Mouse (Mus musculus) heart, postnatal 25 days (tissue): Measurements from ENCODE around the gene Txndc12. TPM values are rescaled to one million over a fixed set of nuclear protein-coding genes. Genes with fewer than 3 reads are reported as not detected.
A peak's percentile ranks its signal among the peaks of the same experiment; 100 is the strongest.

ENCODE experiments used
- DNase-seq: peaks from one replicate; pipeline ENCODE4 v3.0.0; 2022; ENCODE audit warnings: low spot score
- intact Hi-C: fragments of 180-260 bp; cut with DNase I; formaldehyde crosslinking; loops from one replicate; pipeline ENCODE4 v1.15.1; 2025
- total RNA-seq, 2 experiments: library from RNA; stranded (reverse); gene quantifications; 2 replicates each; pipeline ENCODE4 v1.2.3; 2021

Txndc12 gene
- total RNA-seq, 2 experiments from 2014 or later = 31.2 to 35.1 TPM

GRCm38 (mm10) chr4:108841920-108842578 lies 7.6 kb downstream of the Txndc12 start:
- intact Hi-C loops = loop anchor here (10.0 kb wide), 1 partner anchor 443 kb away; the partner anchor contains the start of gene Eps15
- no peak for DNase-seq

DNA sequence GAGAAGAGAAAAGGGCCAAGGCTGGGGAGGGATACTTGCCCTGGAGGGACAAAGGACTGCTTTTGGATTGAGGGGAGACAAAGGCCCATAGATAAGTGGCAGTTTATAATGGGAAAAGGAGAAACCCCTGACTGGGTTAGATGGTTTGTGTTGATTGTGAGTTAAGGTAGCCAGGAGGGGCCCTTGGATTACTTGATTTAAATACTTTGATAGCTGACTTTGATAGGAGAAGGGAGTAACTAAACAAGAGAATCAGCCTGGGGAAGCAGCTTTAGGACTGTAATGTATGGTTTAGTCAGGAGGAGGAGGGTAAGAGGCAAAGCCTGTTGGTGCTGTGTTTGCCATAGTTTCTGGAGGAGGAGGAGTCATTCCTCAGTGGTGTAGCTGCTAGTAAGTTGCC lies 8.9 kb downstream of the Txndc12 start:
- intact Hi-C loops = loop anchor here (10.0 kb wide), 1 partner anchor 441 kb away; the partner anchor contains the start of gene Eps15

DNA sequence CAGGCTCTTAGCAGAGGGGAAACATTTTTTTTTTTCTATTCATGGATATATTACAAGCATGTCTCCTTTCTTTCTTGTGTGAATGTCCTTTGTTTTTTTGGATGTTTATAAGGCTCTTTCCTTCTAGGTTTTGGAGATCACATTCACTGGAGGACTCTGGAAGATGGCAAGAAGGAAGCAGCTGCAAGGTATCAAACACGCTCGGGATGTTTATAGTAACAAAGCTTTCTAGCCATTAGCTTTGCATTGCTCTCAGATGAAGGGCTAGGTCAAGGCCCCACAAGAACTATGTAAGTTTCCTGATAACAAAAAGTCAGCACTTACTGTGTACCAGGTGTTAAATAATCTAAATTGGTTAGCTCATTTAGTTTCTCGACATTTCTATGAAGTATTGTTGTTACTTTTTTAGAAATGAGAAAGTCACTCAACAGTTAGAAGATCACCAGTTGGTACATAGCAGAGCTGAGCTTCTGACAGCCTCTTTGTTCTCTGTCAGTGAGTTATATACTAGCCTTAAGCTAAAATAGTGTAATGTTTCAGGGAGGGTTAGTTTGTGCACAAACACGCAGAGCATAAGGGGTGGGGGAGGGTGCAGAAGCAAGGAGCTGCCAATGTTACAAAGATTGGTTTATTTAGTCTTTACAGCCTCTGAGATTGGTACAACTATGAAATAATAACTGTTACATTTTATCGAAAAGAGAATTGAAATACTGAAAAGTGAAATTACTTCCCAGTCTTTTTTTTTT lies 11.6 kb downstream of the Txndc12 start:
- intact Hi-C loops = loop anchor here (10.0 kb wide), 1 partner anchor 439 kb away; the partner anchor contains the start of gene Eps15
- no peak for DNase-seq

More for the DNA sequence above, 8.9 kb downstream of the Txndc12 start:
- DNase-seq = no peak

DNA sequence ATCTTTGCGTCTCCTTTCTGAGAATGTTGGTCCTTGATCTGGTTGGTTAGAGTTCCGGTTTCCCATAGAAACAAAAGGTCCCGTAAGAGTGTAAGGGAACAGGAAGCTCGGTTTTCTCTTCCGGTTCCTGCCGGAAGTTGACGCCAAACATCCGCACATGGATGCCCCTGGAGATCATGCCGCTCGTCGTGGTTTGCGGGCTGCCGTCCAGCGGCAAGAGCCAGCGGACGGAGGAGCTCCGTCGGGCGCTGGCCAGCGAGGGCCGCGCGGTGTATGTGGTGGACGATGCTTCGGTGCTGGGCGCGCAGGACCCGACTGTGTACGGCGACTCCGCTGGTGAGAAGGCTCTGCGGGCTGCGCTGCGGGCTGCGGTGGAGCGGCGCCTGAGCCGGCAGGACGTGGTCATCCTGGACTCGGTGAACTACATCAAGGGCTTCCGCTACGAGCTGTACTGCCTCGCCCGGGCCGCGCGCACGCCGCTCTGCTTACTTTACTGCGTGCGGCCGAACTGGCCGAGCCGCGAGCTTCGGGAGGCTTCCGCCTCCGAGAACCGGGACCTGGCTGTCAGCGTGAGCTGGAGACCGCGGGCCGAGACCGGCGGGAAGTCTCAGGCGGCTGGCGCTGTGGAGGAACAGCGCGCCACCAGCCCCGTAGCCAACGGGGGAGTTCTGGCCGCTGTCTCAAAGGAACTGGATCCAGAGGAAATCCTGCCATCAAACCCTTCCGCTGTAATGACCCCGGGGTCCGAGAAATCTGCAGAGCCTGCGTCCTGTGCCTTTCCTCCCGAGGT lies 13.5 kb downstream of the Txndc12 start, which contains the start of gene Kti12:
Kti12 (plus strand) TSS at position 71 of the 790 bp plus-strand sequence.
- peak; percentile 71 for DNase-seq
- intact Hi-C loops = loop anchor here (2.0 to 10.0 kb wide), 2 partner anchors 13 to 437 kb away; partner anchors contain the start of genes Eps15 and Txndc12

DNA sequence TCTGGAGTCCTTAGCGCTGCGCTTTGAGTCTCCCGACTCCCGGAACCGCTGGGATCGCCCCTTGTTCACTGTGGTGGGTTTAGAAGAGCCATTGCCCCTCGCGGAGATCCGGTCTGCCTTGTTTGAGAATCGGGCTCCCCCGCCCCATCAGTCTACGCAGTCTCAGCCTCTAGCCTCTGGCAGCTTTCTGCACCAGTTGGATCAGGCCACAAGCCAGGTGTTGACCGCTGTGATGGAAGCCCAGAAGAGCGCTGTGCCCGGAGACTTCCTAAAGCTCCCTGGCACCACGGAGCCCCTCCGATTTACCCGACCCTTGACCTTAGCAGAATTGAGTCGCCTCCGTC lies 14.1 kb downstream of the Txndc12 start, which contains the start of gene A730015C16Rik:
A730015C16Rik (minus strand) TSS at position 115 of the 344 bp plus-strand sequence.
- no peak for DNase-seq

GRCm38 (mm10) chr4:108866806-108867205 lies 32.4 kb downstream of the Txndc12 start:
- intact Hi-C loops = no loop called here
- DNase-seq = no peak

More for the DNA sequence above, 14.1 kb downstream of the Txndc12 start, which contains the start of gene A730015C16Rik:
- intact Hi-C loops = loop anchor here (2.0 to 10.0 kb wide), 2 partner anchors 14 to 436 kb away; partner anchors contain the start of genes Eps15 and Txndc12

- peak; percentile 8 for DNase-seq
- intact Hi-C loops = loop anchor here (1.0 to 5.0 kb wide), 3 partner anchors 106 to 295 kb away; no protein-coding TSS in a partner anchor
Observed at GRCm38 (mm10) chr4:108869730-108870374, 35.5 kb downstream of the Txndc12 start.

- intact Hi-C loops = loop anchor here (5.0 kb wide), 1 partner anchor 164 kb away; no protein-coding TSS in a partner anchor
- no peak for DNase-seq
Observed at GRCm38 (mm10) chr4:108873746-108874145, 39.3 kb downstream of the Txndc12 start.

- no peak for DNase-seq
- intact Hi-C loops = no loop called here
Observed at GRCm38 (mm10) chr4:108877901-108878300, 43.5 kb downstream of the Txndc12 start.

- peak; percentile 3 for DNase-seq
Observed at GRCm38 (mm10) chr4:108878963-108879822, 44.8 kb downstream of the Txndc12 start, which contains the start of gene Rab3b. Gene Rab3b, plus strand, starts transcription at chr4:108879063.

DNA sequence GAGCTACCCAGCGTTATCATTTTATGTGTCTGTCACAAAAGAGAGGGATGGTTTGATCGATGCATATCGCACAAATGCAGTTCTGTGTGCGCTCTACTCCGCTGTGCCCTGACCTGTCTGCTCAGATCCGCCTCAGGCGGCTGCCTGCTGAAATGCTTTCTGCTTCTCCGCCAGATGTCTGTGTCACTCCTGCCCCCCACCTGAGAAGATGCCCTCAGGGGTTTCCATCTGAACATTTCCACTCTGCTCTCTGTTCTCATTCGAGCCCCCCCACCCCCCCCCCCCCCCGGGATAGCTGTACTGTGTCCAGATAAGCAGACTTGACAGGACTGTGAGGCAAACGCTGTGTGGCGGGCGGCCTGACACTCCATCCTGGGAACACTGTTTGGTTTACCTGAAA lies 49.4 kb downstream of the Txndc12 start:
- intact Hi-C loops = no loop called here
- no peak for DNase-seq

More at GRCm38 (mm10) chr4:108878963-108879822, 44.8 kb downstream of the Txndc12 start, which contains the start of gene Rab3b:
- intact Hi-C loops = no loop called here

- intact Hi-C loops = no loop called here
- DNase-seq = no peak
Observed at GRCm38 (mm10) chr4:108887456-108887855, 53.1 kb downstream of the Txndc12 start.

DNA sequence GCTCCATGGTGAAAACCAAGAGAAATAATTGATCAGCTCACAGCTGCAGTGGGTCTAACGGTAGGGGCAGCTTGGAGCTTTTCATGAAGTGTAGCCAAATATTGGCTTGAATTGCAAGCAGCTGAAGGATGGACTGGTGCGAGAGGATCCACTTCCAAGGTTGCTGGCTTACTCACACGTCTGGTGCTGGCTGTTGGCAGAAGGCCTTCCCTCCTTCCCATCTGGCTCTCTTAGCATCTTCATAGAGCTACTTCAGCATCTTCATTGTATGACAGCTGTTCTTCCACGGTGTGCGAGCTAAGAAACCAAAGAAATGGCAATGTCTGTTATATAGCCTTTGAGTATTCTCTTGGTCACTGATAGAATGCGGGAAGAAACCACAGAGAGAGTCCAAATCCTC lies 56.5 kb downstream of the Txndc12 start:
- DNase-seq = no peak
- intact Hi-C loops = no loop called here

DNA sequence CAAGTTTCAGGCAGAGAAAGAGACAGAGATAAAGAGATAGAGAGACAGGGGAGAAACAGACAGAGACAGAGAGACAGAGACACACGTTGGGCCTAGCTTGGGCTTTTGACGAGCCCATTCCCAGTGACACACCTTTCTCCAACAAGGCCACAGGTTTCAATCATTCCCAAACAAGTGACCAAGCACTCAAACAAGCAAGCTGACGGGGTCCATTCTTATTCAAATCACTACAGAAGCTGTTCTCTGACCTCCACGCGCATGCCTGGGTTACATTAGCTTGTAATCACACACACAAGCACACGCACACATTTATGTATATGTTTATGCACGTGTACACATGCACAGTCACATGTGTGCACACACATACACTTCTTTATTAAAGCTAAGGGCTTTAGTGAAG lies 66.0 kb downstream of the Txndc12 start:
- DNase-seq = no peak
- intact Hi-C loops = no loop called here

GRCm38 (mm10) chr4:108902886-108903285 lies 68.5 kb downstream of the Txndc12 start:
- no peak for DNase-seq
- intact Hi-C loops = no loop called here

GRCm38 (mm10) chr4:108903346-108903745 lies 68.9 kb downstream of the Txndc12 start:
- DNase-seq = no peak
- intact Hi-C loops = no loop called here

DNA sequence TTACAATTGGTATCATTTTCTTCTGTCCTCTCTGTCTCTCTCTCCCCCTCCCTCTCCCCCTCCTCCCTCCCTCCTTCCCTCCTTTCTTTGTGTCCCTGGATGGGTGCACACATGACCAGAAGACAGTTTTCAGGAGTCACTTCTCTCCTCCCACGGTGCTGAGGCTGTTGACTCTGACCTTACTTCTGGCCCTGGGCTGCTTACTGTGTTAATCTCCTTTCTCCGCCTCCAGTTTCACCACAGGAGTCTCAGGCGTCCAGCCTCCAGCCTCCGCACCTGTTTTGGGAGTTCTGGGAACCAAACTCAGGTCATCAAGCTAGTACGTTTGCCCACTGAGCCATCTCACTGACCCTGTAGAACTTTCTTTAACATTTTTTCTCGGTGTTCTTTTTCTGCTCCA lies 69.7 kb downstream of the Txndc12 start:
- intact Hi-C loops = no loop called here
- DNase-seq = no peak

DNA sequence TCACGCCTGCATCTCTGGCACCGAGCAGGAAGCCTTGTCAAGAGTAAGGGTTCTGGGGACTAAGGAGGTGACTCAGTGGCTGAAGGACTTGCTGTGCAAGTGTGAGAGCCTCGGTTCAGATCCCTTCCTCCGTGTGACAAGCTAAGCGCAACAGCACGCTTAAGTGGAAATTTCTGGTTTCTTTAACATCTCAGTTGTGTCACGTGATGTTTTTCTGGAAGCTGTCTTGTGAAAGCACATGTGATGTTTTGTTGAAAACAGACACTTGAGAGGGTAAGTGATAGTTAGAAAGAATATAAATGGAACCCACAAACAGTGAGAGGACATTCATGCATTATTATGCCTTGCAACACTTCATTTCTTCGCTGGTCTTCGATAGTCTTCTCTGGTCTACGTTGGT lies 70.4 kb downstream of the Txndc12 start:
- intact Hi-C loops = no loop called here
- no peak for DNase-seq
